Mouse (Mus musculus) forebrain, embryonic 14.5 days (tissue): Measurements from ENCODE around the gene Rps23. TPM values are rescaled to one million over a fixed set of nuclear protein-coding genes. Genes with fewer than 3 reads are reported as not detected.
A peak's percentile ranks its signal among the peaks of the same experiment; 100 is the strongest.
"Not testable (repeated sequence)": the region's sequence is repeated elsewhere in the genome, so short reads cannot be mapped to it uniquely, and the experiment has no call there.

Source experiments
- ATAC-seq: fragments of 200-750 bp; cut with Nextera tagmentation; 2 replicates; pipeline ENCODE4 v1.8.0; 2017; ENCODE audit warnings: mild to moderate bottlenecking, moderate library complexity
- DNase-seq: peaks from one replicate; pipeline ENCODE4 v3.0.0-alpha.2; 2015; ENCODE audit warnings: low spot score
- H3K27ac ChIP-seq: fragments of 300-500 bp; sonication (generic); 2 replicates; pipeline ENCODE4 v1.5.1; 2014; ENCODE audit warnings: low read depth, mild to moderate bottlenecking, control low read depth, low read length, moderate library complexity
- H3K27me3 ChIP-seq: fragments of 300-500 bp; sonication (generic); replicated peaks from 2 replicates; pipeline ENCODE4 v1.6.1; 2014; ENCODE audit warnings: low read length, control low read depth, mixed read lengths; ENCODE audit not compliant: control insufficient read depth, insufficient read depth
- H3K36me3 ChIP-seq: fragments of 300-500 bp; sonication (generic); 2 replicates; pipeline ENCODE4 v1.6.1; 2014; ENCODE audit warnings: low read length, control low read depth; ENCODE audit not compliant: control insufficient read depth, insufficient read depth
- H3K4me1 ChIP-seq: fragments of 300-500 bp; sonication (generic); 2 replicates; pipeline ENCODE4 v1.6.1; 2014; ENCODE audit warnings: antibody characterized with exemption, low read length, control low read depth; ENCODE audit not compliant: control insufficient read depth, insufficient read depth
- H3K4me2 ChIP-seq: fragments of 300-500 bp; sonication (generic); 2 replicates; pipeline ENCODE4 v1.6.1; 2014; ENCODE audit warnings: mild to moderate bottlenecking, control low read depth, low read length
- H3K4me3 ChIP-seq: fragments of 300-500 bp; sonication (generic); 2 replicates; pipeline ENCODE4 v1.5.1; 2014; ENCODE audit warnings: low read depth, low read length, control low read depth
- H3K9ac ChIP-seq: fragments of 300-500 bp; sonication (generic); 2 replicates; pipeline ENCODE4 v1.6.1; 2014; ENCODE audit warnings: mild to moderate bottlenecking, low read length, control low read depth, moderate library complexity
- H3K9me3 ChIP-seq: fragments of 300-500 bp; sonication (generic); replicated peaks from 2 replicates; pipeline ENCODE4 v1.6.1; 2016; ENCODE audit warnings: low read length, control low read depth, mixed read lengths; ENCODE audit not compliant: control insufficient read depth
- WGBS: fragments of 180-500 bp; shearing (Covaris S2); extraction: QIAGEN DNeasy Blood & Tissue Kit; methylation state at CpG from one replicate; pipeline ENCODE4 v1.1.7; 2014; 5-methylcytosine and 5-hydroxymethylcytosine counted together
- polyA plus RNA-seq: library from polyadenylated mRNA; unstranded; fragments of >200 nt; fragmentation: Nextera tagmentation; extraction: Ambion mirVana; gene quantifications from 2 replicates; pipeline ENCODE4 v1.2.1, GENCODE M21; 2014

Gene Rps23
- polyA plus RNA-seq, 1 experiment from 2014 or later: 210 TPM

- H3K9me3 ChIP-seq: no peaks in the 10 kb centered on the region
- H3K36me3 ChIP-seq: no peaks in the 10 kb centered on the region
- no peak within 1 kb of the TSS for H3K27ac ChIP-seq
- H3K4me3 ChIP-seq: no peak within 1 kb of the TSS
- ATAC-seq (no peak), DNase-seq (peak; percentile 24)
- no peaks in the 10 kb centered on the region for H3K4me1 ChIP-seq
- 85% methylated on average over 5 of the region's 5 CpGs for WGBS
- H3K27me3 ChIP-seq: no peaks in the 10 kb centered on the region
- H3K4me2 ChIP-seq: no peak within 1 kb of the TSS
- no peak within 1 kb of the TSS for H3K9ac ChIP-seq
Observed at GRCm38 (mm10) chr13:90905176-90905575, 17.6 kb upstream of the Rps23 start, which contains the start of gene Atp6ap1l. Gene Atp6ap1l (minus strand): TSS chr13:90905355.

GRCm38 (mm10) chr13:90907376-90907775 lies 15.4 kb upstream of the Rps23 start:
- Histone ChIP-seq H3K9me3 (no peaks in the 10 kb centered on the region), H3K27me3 (no peaks in the 10 kb centered on the region), H3K9ac (no peak overlapping the region), H3K36me3 (no peaks in the 10 kb centered on the region), H3K4me2 (no peak overlapping the region), H3K27ac (no peak overlapping the region), H3K4me3 (no peak overlapping the region), H3K4me1 (no peaks in the 10 kb centered on the region)
- no peak for DNase-seq
- no peak for ATAC-seq
- 87% methylated on average over 12 of the region's 12 CpGs for WGBS

GRCm38 (mm10) chr13:90912760-90913674 lies 9.7 kb upstream of the Rps23 start:
- no peaks in the 10 kb centered on the region for H3K27me3 ChIP-seq
- peak overlapping the region; percentile 22; the same call in 1 of the 2 replicates for H3K4me2 ChIP-seq
- no peak overlapping the region for H3K9ac ChIP-seq

GRCm38 (mm10) chr13:90913675-90914192 lies 9.0 kb upstream of the Rps23 start:
- H3K9ac ChIP-seq: no peak overlapping the region
- H3K9me3 ChIP-seq: no peaks in the 10 kb centered on the region
- no peak overlapping the region for H3K4me3 ChIP-seq
- peak; percentile 54; the same call in 1 of the 2 replicates for ATAC-seq
- peak overlapping the region; percentile 57 for H3K27ac ChIP-seq
- H3K4me2 ChIP-seq: peak overlapping the region; percentile 22; the same call in 1 of the 2 replicates
- H3K36me3 ChIP-seq: no peaks in the 10 kb centered on the region
- 41% methylated on average over 7 of the region's 7 CpGs for WGBS
- no peaks in the 10 kb centered on the region for H3K27me3 ChIP-seq
- 0 out of 2 replicates have a peak, but pooled peaks cover 7% of the 10 kb centered on the region for H3K4me1 ChIP-seq
- DNase-seq: peak; percentile 14

More at GRCm38 (mm10) chr13:90912760-90913674, 9.7 kb upstream of the Rps23 start:
- Histone ChIP-seq H3K36me3 (no peaks in the 10 kb centered on the region), H3K27ac (peak overlapping the region; percentile 57), H3K4me3 (no peak overlapping the region), H3K4me1 (0 out of 2 replicates have a peak, but pooled peaks cover 7% of the 10 kb centered on the region), H3K9me3 (no peaks in the 10 kb centered on the region)
- peak; percentile 79 for ATAC-seq
- peak; percentile 78 for DNase-seq
- 39% methylated on average over 17 of the region's 17 CpGs for WGBS

- Histone ChIP-seq H3K9ac (no peak overlapping the region), H3K9me3 (no peaks in the 10 kb centered on the region), H3K27ac (0 out of 2 replicates have a peak overlapping the region, but pooled peaks have one; percentile 27), H3K36me3 (no peaks in the 10 kb centered on the region), H3K4me3 (no peak overlapping the region), H3K4me1 (0 out of 2 replicates have a peak, but pooled peaks cover 7% of the 10 kb centered on the region), H3K27me3 (no peaks in the 10 kb centered on the region), H3K4me2 (no peak overlapping the region)
- ATAC-seq: no peak
- 96% methylated on average over 4 of the region's 4 CpGs for WGBS
- DNase-seq: no peak
Observed at GRCm38 (mm10) chr13:90914721-90915120, 8.0 kb upstream of the Rps23 start.

GRCm38 (mm10) chr13:90923617-90924016 lies 859 bp downstream of the Rps23 start:
- not testable (repeated sequence) for H3K9me3 ChIP-seq, H3K4me1 ChIP-seq, H3K27me3 ChIP-seq, ATAC-seq, DNase-seq, H3K27ac ChIP-seq
- peak overlapping the region; percentile 77 for H3K4me2 ChIP-seq
- peaks cover 33% of the 10 kb centered on the region for H3K36me3 ChIP-seq
- WGBS: 2% methylated on average over 13 of the region's 13 CpGs
- H3K9ac ChIP-seq: peak overlapping the region; percentile 95
- H3K4me3 ChIP-seq: peak overlapping the region; percentile 89

GRCm38 (mm10) chr13:90924072-90924471 lies 1.3 kb downstream of the Rps23 start:
- WGBS: 44% methylated on average over 9 of the region's 9 CpGs
- no peaks in the 10 kb centered on the region for H3K9me3 ChIP-seq
- H3K4me3 ChIP-seq: peak overlapping the region; percentile 89
- peaks cover 4% of the 10 kb centered on the region; the same call in 1 of the 2 replicates for H3K4me1 ChIP-seq
- DNase-seq: no peak
- peaks cover 33% of the 10 kb centered on the region for H3K36me3 ChIP-seq
- no peaks in the 10 kb centered on the region for H3K27me3 ChIP-seq
- ATAC-seq: no peak
- H3K4me2 ChIP-seq: peak overlapping the region; percentile 77
- peak overlapping the region; percentile 95 for H3K9ac ChIP-seq
- H3K27ac ChIP-seq: no peak overlapping the region

GRCm38 (mm10) chr13:90925191-90925590 lies 2.4 kb downstream of the Rps23 start:
- Histone ChIP-seq H3K36me3 (peaks cover 33% of the 10 kb centered on the region), H3K4me2 (no peak overlapping the region), H3K4me1 (peaks cover 4% of the 10 kb centered on the region; the same call in 1 of the 2 replicates), H3K4me3 (no peak overlapping the region), H3K9ac (no peak overlapping the region), H3K27me3 (no peaks in the 10 kb centered on the region), H3K9me3 (no peaks in the 10 kb centered on the region), H3K27ac (no peak overlapping the region)
- DNase-seq (no peak), ATAC-seq (no peak)
- WGBS: 90% methylated on average over 5 of the region's 5 CpGs
